Mouse (Mus musculus) forebrain, embryonic 16.5 days (tissue): ENCODE measurements around the gene Cep295. TPM values are rescaled to one million over a fixed set of nuclear protein-coding genes. Genes with fewer than 3 reads are reported as not detected.

Source experiments
- ATAC-seq: fragments of 200-750 bp; cut with Nextera tagmentation; 2 replicates; pipeline ENCODE4 v1.8.0; 2017; ENCODE audit warnings: mild to moderate bottlenecking, moderate library complexity
- H3K27ac ChIP-seq: fragments of 300-500 bp; sonication (generic); 2 replicates; pipeline ENCODE4 v1.5.1; 2014; ENCODE audit warnings: low read length, control low read depth
- H3K27me3 ChIP-seq: fragments of 300-500 bp; sonication (generic); replicated peaks from 2 replicates; pipeline ENCODE4 v1.6.1; 2014; ENCODE audit warnings: low read length; ENCODE audit not compliant: control insufficient read depth, insufficient read depth
- H3K36me3 ChIP-seq: fragments of 300-500 bp; sonication (generic); 2 replicates; pipeline ENCODE4 v1.6.1; 2014; ENCODE audit not compliant: control insufficient read depth, insufficient read depth
- H3K4me1 ChIP-seq: fragments of 300-500 bp; sonication (generic); replicated peaks from 2 replicates; pipeline ENCODE4 v1.6.1; 2014; ENCODE audit warnings: low read length; ENCODE audit not compliant: control insufficient read depth, insufficient read depth
- H3K4me2 ChIP-seq: fragments of 300-500 bp; sonication (generic); 2 replicates; pipeline ENCODE4 v1.6.1; 2014; ENCODE audit warnings: mild to moderate bottlenecking, low read length, control low read depth
- H3K4me3 ChIP-seq: fragments of 300-500 bp; sonication (generic); replicated peaks from 2 replicates; pipeline ENCODE4 v1.5.1; 2014; ENCODE audit warnings: mild to moderate bottlenecking, low read length, control low read depth
- H3K9ac ChIP-seq: fragments of 300-500 bp; sonication (generic); replicated peaks from 2 replicates; pipeline ENCODE4 v1.6.1; 2014; ENCODE audit warnings: low read depth, low read length, control low read depth
- H3K9me3 ChIP-seq: fragments of 300-500 bp; sonication (generic); 2 replicates; pipeline ENCODE4 v1.6.1; 2016; ENCODE audit warnings: low read length; ENCODE audit not compliant: control insufficient read depth
- WGBS: fragments of 180-500 bp; shearing (Covaris S2); extraction: QIAGEN DNeasy Blood & Tissue Kit; methylation state at CpG from one replicate; pipeline ENCODE4 v1.1.7; 2014; 5-methylcytosine and 5-hydroxymethylcytosine counted together
- polyA plus RNA-seq: library from polyadenylated mRNA; unstranded; fragments of >200 nt; fragmentation: Nextera tagmentation; extraction: Ambion mirVana; gene quantifications from 2 replicates; pipeline ENCODE4 v1.2.1, GENCODE M21; 2015

Cep295 gene
- polyA plus RNA-seq, 1 experiment from 2014 or later, result 15.8 TPM

- no peaks in the 10 kb centered on the region for H3K36me3 ChIP-seq
- peaks cover 4% of the 10 kb centered on the region; the same call in 1 of the 2 replicates for H3K4me1 ChIP-seq
Observed at GRCm38 (mm10) chr9:15298451-15298850, 59.1 kb downstream of the Cep295 start.

GRCm38 (mm10) chr9:15297112-15297511 is 60.5 kb downstream of the Cep295 start:
- peaks cover 4% of the 10 kb centered on the region; the same call in 1 of the 2 replicates for H3K4me1 ChIP-seq
- no peaks in the 10 kb centered on the region for H3K27me3 ChIP-seq
- no peak overlapping the region for H3K4me3 ChIP-seq
- ATAC-seq, result no peak
- H3K27ac ChIP-seq, result no peak overlapping the region
- no peak overlapping the region for H3K4me2 ChIP-seq
- H3K36me3 ChIP-seq, result no peaks in the 10 kb centered on the region
- WGBS, result 86% methylated on average over 7 of the region's 7 CpGs
- no peak overlapping the region for H3K9ac ChIP-seq
- no peaks in the 10 kb centered on the region for H3K9me3 ChIP-seq

More at GRCm38 (mm10) chr9:15298451-15298850, 59.1 kb downstream of the Cep295 start:
- H3K4me2 ChIP-seq, result no peak overlapping the region
- ATAC-seq, result no peak
- H3K4me3 ChIP-seq, result no peak overlapping the region
- H3K9ac ChIP-seq, result no peak overlapping the region
- no peak overlapping the region for H3K27ac ChIP-seq
- no peaks in the 10 kb centered on the region for H3K27me3 ChIP-seq
- 76% methylated on average over 2 of the region's 2 CpGs for WGBS
- H3K9me3 ChIP-seq, result no peaks in the 10 kb centered on the region

GRCm38 (mm10) chr9:15289251-15289650 is 68.3 kb downstream of the Cep295 start:
- Histone ChIP-seq H3K27ac (no peak overlapping the region), H3K27me3 (no peaks in the 10 kb centered on the region), H3K4me2 (no peak overlapping the region), H3K9me3 (no peaks in the 10 kb centered on the region), H3K4me3 (no peak overlapping the region), H3K4me1 (no peaks in the 10 kb centered on the region), H3K36me3 (peaks cover 3% of the 10 kb centered on the region; the same call in 1 of the 2 replicates), H3K9ac (no peak overlapping the region)
- ATAC-seq, result no peak
- WGBS, result 94% methylated on average over 6 of the region's 6 CpGs

GRCm38 (mm10) chr9:15288402-15288801 is 69.2 kb downstream of the Cep295 start:
- Histone ChIP-seq H3K4me1 (no peaks in the 10 kb centered on the region), H3K27ac (no peak overlapping the region), H3K27me3 (no peaks in the 10 kb centered on the region), H3K4me3 (no peak overlapping the region), H3K9ac (no peak overlapping the region), H3K4me2 (no peak overlapping the region), H3K9me3 (no peaks in the 10 kb centered on the region), H3K36me3 (peaks cover 3% of the 10 kb centered on the region; the same call in 1 of the 2 replicates)
- ATAC-seq, result no peak
- 81% methylated on average over 3 of the region's 3 CpGs for WGBS

GRCm38 (mm10) chr9:15287846-15288245 is 69.7 kb downstream of the Cep295 start:
- peaks cover 3% of the 10 kb centered on the region; the same call in 1 of the 2 replicates for H3K36me3 ChIP-seq
- ATAC-seq, result no peak
- H3K4me3 ChIP-seq, result no peak overlapping the region
- no peaks in the 10 kb centered on the region for H3K9me3 ChIP-seq
- no peak overlapping the region for H3K4me2 ChIP-seq
- no peak overlapping the region for H3K27ac ChIP-seq
- no peaks in the 10 kb centered on the region for H3K27me3 ChIP-seq
- H3K4me1 ChIP-seq, result no peaks in the 10 kb centered on the region
- H3K9ac ChIP-seq, result no peak overlapping the region
- 49% methylated on average over 6 of the region's 6 CpGs for WGBS

GRCm38 (mm10) chr9:15285443-15285842 is 72.1 kb downstream of the Cep295 start:
- no peaks in the 10 kb centered on the region for H3K9me3 ChIP-seq
- H3K27ac ChIP-seq, result no peak overlapping the region
- H3K4me3 ChIP-seq, result no peak overlapping the region
- peaks cover 2% of the 10 kb centered on the region; the same call in 1 of the 2 replicates for H3K36me3 ChIP-seq
- H3K4me2 ChIP-seq, result no peak overlapping the region
- 64% methylated on average over 3 of the region's 3 CpGs for WGBS
- no peaks in the 10 kb centered on the region for H3K27me3 ChIP-seq
- no peak for ATAC-seq
- peaks cover 6% of the 10 kb centered on the region for H3K4me1 ChIP-seq
- H3K9ac ChIP-seq, result no peak overlapping the region

GRCm38 (mm10) chr9:15280491-15280879 is 77.1 kb downstream of the Cep295 start:
- Histone ChIP-seq H3K9ac (peak overlapping the region; percentile 60), H3K4me1 (peaks cover 20% of the 10 kb centered on the region), H3K4me2 (peak overlapping the region; percentile 83), H3K27me3 (no peaks in the 10 kb centered on the region), H3K36me3 (peaks cover 4% of the 10 kb centered on the region), H3K4me3 (peak overlapping the region; percentile 63), H3K27ac (peak overlapping the region; percentile 4), H3K9me3 (no peaks in the 10 kb centered on the region)
- ATAC-seq, result peak; percentile 0; the same call in 1 of the 2 replicates
- WGBS, result 42% methylated on average over 5 of the region's 5 CpGs

GRCm38 (mm10) chr9:15279649-15280490 is 77.7 kb downstream of the Cep295 start, which contains the start of gene Med17:
Gene Med17 (minus strand): TSS chr9:15279931.
- Histone ChIP-seq H3K4me1 (peaks cover 20% of the 10 kb centered on the region), H3K36me3 (peaks cover 10% of the 10 kb centered on the region), H3K4me3 (peak within 1 kb of the TSS; percentile 63), H3K9ac (peak within 1 kb of the TSS; percentile 77), H3K27me3 (no peaks in the 10 kb centered on the region), H3K9me3 (no peaks in the 10 kb centered on the region), H3K27ac (peak within 1 kb of the TSS; percentile 86), H3K4me2 (peak within 1 kb of the TSS; percentile 83)
- peak; percentile 99 for ATAC-seq
- WGBS, result 1% methylated on average over 56 of the region's 57 CpGs

GRCm38 (mm10) chr9:15279139-15279648 is 78.4 kb downstream of the Cep295 start:
- Histone ChIP-seq H3K4me1 (peaks cover 20% of the 10 kb centered on the region), H3K27me3 (no peaks in the 10 kb centered on the region), H3K9me3 (no peaks in the 10 kb centered on the region), H3K27ac (peak overlapping the region; percentile 86), H3K4me3 (peak overlapping the region; percentile 63), H3K36me3 (peaks cover 11% of the 10 kb centered on the region), H3K9ac (peak overlapping the region; percentile 77), H3K4me2 (peak overlapping the region; percentile 83)
- 9% methylated on average over 19 of the region's 19 CpGs for WGBS
- ATAC-seq, result no peak; the same call in 1 of the 2 replicates
